Mouse (Mus musculus): ENCODE measurements around the gene Ppl. TPM values are rescaled to one million over a fixed set of nuclear protein-coding genes. Genes with fewer than 3 reads are reported as not detected.

The Ppl gene
- polyA plus RNA-seq, 1 experiment from 2014 or later = 0.65 TPM

- H3K9me3 ChIP-seq (replicated peaks; ENCODE audit: control insufficient read depth, low read length) = no peaks in the 10 kb centered on the region
- H3K9ac ChIP-seq (ENCODE audit: low read depth, low read length) = no peak overlapping the region
- no peak overlapping the region for H3K4me2 ChIP-seq (ENCODE audit: low read depth, low read length)
- 88% methylated on average over 5 of the region's 5 CpGs for WGBS (ENCODE audit: insufficient replicate concordance)
- H3K27me3 ChIP-seq (ENCODE audit: control insufficient read depth, insufficient read depth, low read depth, low read length) = no peaks in the 10 kb centered on the region
- no peak for ATAC-seq (ENCODE audit: low read depth)
- no peak overlapping the region for H3K27ac ChIP-seq (ENCODE audit: low read length)
- H3K4me1 ChIP-seq (ENCODE audit: control insufficient read depth, low read depth, low read length) = no peaks in the 10 kb centered on the region
- H3K4me3 ChIP-seq (ENCODE audit: low read depth, low read length) = no peak overlapping the region
- H3K36me3 ChIP-seq (ENCODE audit: control insufficient read depth, insufficient read depth) = peaks cover 65% of the 10 kb centered on the region
Measured at GRCm38 (mm10) chr16:5036649-5037234, 95.5 kb downstream of the Ppl start.

Other genes starting within 250 kb of the Ppl start
- gene Mgrn1, start 246.2 kb downstream of the Ppl start, polyA plus RNA-seq (2015; fragmentation: Nextera tagmentation; extraction: Ambion mirVana) = 28.2 and 30.4 TPM in 2 replicates
- 47.8 and 49.1 TPM in 2 replicates for gene Nudt16l1, start 193.7 kb downstream of the Ppl start, polyA plus RNA-seq (2015; fragmentation: Nextera tagmentation; extraction: Ambion mirVana)
- gene Anks3, start 168.2 kb downstream of the Ppl start, polyA plus RNA-seq (2015; fragmentation: Nextera tagmentation; extraction: Ambion mirVana) = 16.5 and 16.7 TPM in 2 replicates
- not detected in 2 replicates for gene Sept12, start 134.6 kb downstream of the Ppl start, polyA plus RNA-seq (2015; fragmentation: Nextera tagmentation; extraction: Ambion mirVana)
- 9.0 and 9.4 TPM in 2 replicates for gene Smim22, start 125.1 kb downstream of the Ppl start, polyA plus RNA-seq (2015; fragmentation: Nextera tagmentation; extraction: Ambion mirVana)
- gene Rogdi, start 118.9 kb downstream of the Ppl start, polyA plus RNA-seq (2015; fragmentation: Nextera tagmentation; extraction: Ambion mirVana) = 72.5 and 83.9 TPM in 2 replicates
- gene Glyr1, start 82.6 kb downstream of the Ppl start, polyA plus RNA-seq (2015; fragmentation: Nextera tagmentation; extraction: Ambion mirVana) = 41.9 and 45.1 TPM in 2 replicates
- gene Ubn1, start 82.4 kb downstream of the Ppl start, polyA plus RNA-seq (2015; fragmentation: Nextera tagmentation; extraction: Ambion mirVana) = 6.9 and 7.6 TPM in 2 replicates
- gene Sec14l5, start 14.7 kb upstream of the Ppl start, polyA plus RNA-seq (2015; fragmentation: Nextera tagmentation; extraction: Ambion mirVana) = 0.04 and 0.05 TPM in 2 replicates
- 11.7 and 12.2 TPM in 2 replicates for gene Nagpa, start 71.6 kb upstream of the Ppl start, polyA plus RNA-seq (2015; fragmentation: Nextera tagmentation; extraction: Ambion mirVana)
- gene AU021092, start 89.9 kb upstream of the Ppl start, polyA plus RNA-seq (2015; fragmentation: Nextera tagmentation; extraction: Ambion mirVana) = 0.81 and 0.93 TPM in 2 replicates
- gene Alg1, start 101.2 kb upstream of the Ppl start, polyA plus RNA-seq (2015; fragmentation: Nextera tagmentation; extraction: Ambion mirVana) = 11.2 and 11.8 TPM in 2 replicates
- 8.2 and 8.5 TPM in 2 replicates for gene Eef2kmt, start 123.6 kb upstream of the Ppl start, polyA plus RNA-seq (2015; fragmentation: Nextera tagmentation; extraction: Ambion mirVana)